Mouse (Mus musculus) gastrocnemius, postnatal 10 days (tissue): ENCODE data around the gene Arpc2. TPM values are rescaled to one million over a fixed set of nuclear protein-coding genes. Genes with fewer than 3 reads are reported as not detected.
A peak's percentile ranks its signal among the peaks of the same experiment; 100 is the strongest.

Source experiments
- DNase-seq: peaks from one replicate; pipeline ENCODE4 v3.0.0; 2021; ENCODE audit warnings: mixed read lengths
- total RNA-seq, 2 experiments: library from RNA; stranded (reverse); gene quantifications; 2 replicates each; pipeline ENCODE4 v1.2.3; 2021

Gene Arpc2
- total RNA-seq, 2 experiments from 2014 or later: 104 to 116 TPM

DNA sequence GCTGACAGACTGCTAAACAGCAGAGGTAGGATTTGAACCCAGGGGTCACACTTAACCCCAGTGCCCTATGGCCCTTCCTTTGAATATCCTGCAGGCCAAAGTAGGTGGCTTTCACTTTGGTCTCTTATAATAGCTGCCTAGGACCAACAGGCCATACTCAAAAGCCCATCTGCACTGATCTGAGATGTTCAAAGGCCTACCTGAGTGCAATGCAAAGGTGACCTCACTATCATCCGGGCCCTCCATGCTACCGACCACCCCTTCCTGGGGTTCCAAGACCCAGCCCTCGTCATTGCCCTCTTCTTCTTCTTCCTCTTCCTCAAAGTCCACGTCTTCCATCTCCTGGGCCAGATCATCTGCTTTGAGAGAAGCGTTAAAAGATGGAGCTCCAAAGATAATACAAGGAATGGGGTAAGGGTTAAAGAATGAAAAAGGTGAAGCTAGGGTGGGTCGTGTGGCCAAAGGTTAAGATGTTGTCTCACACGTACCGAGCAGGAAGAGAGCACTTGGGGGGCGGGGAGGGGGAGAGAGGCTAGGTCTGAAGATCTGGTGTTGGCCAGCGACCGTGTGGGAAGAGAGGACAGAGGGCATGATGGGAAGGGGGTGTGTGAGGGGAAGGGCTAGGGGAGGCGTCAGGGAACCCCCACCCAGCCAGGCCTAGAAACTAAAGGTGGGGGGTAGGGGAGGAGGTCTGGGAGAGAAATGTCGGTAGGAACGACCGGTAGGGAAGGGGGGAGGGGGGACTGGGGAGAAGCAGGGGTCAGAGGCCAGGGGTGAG is 48.0 kb downstream of the Arpc2 start:
- peak; percentile 53 for DNase-seq

DNA sequence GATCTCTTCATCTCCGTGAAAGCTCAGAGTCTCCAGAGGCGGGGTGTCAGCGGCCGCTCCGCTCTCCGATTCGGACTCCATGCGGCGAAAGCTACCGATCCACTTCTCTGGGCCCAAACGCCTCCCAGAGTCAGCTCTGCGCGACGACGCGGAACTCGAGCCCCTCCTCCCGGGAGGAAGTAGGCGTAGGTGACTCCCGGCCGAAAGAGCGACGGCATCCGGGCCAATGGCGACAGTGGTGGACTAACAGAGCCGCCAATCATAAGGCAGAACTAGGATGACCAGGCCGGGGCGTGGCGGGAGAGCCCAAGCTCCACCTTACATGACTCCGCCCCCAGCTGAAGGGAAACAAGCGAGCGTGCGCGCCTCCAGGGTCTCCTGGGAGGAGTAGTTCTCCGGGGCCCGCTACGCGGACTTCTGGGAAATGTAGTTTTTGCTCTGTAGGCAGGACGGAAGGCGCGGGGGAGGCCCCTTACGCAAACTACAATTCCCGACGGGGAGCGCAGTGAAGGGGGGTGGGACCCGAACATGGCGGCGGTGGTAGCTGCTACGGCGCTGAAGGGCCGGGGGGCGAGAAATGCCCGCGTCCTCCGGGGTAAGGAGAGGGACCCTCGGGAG is 48.8 kb downstream of the Arpc2 start, which contains the start of the genes Aamp and Pnkd:
Gene Aamp, minus strand, starts transcription at position 196 of the 618 bp plus-strand sequence.
Gene Pnkd, plus strand, starts transcription at position 388 of the 618 bp plus-strand sequence.
- DNase-seq: peak; percentile 97

DNA sequence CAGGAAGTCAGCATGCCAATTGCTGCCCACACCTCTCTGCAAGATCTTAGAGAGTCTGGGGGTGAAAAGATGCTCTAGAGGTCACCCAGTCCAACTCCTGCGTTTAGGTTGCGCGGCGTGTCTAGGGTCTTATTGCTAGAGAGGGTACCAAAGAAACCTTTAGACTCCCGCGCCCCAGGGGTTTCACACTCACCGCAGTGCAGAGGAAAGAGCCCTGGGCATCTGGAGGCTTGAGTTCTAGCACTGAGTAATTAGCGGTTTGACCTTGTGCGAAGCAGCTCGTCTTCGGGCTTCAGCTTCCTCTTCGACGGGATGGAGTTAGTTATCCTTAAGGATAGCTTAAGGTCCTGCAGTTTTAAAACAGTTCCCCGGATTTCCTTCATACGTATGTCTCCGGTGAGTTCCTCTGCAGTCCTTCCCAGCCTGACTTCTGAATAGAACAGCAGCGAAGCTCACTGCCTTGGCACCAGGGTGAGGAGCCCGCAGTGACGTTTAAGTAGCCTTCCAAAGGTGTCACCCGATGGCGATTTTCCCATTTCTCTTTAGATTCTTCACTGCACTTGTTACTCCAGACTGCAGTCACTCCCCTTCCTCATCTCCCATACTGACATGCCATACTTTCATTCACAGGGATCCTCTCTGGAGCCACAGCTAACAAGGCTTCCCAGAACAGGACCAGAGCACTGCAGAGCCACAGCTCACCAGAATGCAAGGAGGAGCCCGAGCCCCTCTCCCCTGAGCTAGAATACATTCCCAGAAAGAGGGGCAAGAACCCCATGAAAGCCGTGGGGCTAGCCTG is 49.5 kb downstream of the Arpc2 start:
- no peak for DNase-seq

DNA sequence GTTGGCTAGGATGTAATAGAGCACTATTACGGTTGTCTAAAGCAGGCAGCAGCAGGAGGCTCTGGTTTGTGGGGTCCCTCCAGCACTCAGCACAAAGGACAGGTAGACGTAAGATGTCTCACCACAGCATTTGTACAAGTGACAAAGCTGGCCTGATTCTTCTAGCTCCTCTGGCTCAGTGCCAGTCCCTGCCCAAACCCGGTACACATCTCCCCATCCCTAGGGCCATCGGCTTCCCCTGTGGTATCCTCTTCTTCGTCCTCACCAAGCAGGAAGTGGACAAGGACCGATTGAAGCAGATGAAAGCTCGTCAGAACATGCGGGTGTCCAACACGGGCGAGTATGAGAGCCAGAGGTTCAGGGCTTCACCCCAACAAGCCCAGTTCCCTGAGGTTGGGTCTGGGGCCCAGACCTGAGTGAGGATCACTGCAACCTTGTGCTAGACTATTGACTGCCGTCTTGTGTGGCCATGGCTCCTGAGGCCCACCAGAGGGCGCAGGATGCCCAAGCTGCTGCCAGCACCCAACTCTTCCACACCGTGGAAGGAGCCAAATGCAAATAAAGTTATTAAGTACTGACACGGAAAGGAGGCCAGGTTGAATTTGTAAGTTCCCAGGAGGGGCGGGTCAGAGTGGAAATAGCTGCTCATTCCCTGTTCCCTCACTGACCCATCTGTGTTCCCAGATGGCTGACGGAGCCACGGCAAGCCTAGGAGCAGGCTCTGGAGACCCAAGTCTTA is 51.2 kb downstream of the Arpc2 start:
- peak; percentile 36 for DNase-seq

GRCm38 (mm10) chr1:74288327-74288726 is 52.4 kb downstream of the Arpc2 start:
- DNase-seq: no peak

DNA sequence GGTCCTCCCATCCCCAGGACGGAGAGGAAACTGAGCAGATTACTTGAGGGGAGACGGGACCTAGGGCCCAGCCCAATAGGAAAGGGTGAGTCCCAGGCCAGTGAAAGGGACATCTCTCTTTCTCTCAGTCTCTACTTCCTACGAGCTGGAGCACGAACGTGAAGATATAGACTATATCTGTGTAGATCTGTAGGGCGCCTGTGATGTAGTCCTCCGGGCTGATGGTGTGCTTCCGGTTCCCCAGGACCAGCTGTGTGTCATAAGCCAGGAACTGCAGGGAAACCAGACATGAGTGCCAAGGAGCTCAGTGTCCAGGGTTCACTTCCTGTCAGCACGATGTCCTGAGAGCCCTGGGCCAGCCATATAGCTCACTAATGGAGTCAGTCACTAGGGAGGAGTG is 53.4 kb downstream of the Arpc2 start:
- DNase-seq: no peak

DNA sequence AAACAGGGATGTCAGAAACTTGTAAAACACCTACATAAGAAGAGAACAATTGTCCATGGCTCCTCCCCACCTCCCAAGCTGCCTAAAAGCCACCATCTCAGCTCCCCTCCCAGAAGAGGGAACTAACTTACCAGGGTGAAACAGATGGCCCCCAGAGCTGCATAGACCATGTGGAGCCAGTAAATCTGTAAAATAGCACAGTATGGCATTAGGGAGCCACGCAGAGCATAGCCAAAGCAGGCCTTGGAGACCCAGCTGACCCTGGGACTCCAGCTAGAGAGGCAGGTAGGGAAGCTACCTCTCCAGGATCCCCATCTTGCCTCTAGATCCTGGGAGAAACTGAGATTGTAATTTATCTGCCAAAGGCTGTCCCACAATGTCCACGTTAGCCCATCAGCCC is 53.9 kb downstream of the Arpc2 start:
- DNase-seq: no peak

GRCm38 (mm10) chr1:74290141-74290540 is 54.3 kb downstream of the Arpc2 start:
- no peak for DNase-seq

DNA sequence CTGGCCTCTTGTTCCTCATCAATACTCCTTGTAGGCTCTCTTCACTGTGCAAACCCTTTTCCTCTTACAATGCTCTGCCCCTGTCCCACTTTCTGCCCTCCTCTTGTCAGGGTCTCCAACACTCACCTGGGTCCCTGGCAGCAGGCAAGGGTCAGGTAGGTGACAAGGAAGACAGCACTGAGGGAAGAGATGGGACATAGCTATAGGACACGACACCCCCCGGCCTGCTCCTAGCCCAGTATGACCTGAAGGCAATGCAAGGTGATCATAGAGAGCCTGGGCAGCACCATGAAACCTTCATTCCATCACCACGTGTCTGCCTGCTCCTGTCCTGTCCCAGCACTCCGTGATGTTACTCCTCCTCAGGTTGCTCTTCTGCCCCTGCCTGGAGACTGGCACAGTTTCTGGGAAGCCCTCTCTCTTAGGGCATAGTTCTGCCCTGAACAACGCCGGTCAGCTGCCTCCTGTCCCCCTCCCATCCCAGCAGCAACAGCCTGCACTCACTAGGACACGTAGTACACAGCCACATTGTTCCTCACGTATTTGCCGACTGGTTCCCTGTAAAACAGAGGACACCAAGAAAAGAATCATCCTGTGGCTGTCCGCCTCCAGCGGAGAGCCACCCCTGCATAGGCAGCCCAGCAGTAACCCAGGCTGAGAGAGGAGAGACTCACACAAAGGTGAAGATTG is 56.6 kb downstream of the Arpc2 start:
- no peak for DNase-seq

DNA sequence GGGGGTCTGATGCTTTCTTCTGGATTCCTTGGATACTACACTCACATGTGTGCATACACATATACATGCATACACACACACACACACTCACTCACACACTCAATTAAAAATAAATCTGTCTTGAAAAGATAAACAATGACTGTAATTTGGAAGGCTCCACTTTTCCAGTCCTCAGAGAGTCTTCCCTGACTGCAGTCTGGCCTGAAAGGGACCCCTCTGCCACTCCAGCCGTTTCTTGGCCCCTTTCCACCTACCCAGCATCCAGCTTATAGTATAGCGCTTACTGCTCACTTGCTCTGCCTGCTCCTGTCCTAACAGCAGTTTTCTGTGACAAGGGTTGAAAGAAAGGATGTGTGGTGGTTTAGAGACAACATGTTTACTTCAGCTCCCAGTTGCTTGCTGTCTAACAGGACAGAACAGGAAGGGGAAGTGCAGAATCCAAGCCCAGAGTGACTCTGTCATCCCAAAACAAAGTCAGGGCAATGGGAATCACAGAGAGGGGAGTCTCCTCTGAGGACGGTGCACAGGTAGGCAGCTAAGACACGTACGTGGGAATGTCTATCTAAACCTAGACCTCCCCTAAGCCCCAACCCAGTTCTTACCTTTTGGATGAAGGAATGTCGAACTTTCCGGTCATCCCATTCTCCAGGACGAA is 57.5 kb downstream of the Arpc2 start:
- no peak for DNase-seq

- no peak for DNase-seq
Observed at GRCm38 (mm10) chr1:74294090-74294643, 58.3 kb downstream of the Arpc2 start.

- no peak for DNase-seq
Observed at GRCm38 (mm10) chr1:74294733-74295455, 59.0 kb downstream of the Arpc2 start.

DNA sequence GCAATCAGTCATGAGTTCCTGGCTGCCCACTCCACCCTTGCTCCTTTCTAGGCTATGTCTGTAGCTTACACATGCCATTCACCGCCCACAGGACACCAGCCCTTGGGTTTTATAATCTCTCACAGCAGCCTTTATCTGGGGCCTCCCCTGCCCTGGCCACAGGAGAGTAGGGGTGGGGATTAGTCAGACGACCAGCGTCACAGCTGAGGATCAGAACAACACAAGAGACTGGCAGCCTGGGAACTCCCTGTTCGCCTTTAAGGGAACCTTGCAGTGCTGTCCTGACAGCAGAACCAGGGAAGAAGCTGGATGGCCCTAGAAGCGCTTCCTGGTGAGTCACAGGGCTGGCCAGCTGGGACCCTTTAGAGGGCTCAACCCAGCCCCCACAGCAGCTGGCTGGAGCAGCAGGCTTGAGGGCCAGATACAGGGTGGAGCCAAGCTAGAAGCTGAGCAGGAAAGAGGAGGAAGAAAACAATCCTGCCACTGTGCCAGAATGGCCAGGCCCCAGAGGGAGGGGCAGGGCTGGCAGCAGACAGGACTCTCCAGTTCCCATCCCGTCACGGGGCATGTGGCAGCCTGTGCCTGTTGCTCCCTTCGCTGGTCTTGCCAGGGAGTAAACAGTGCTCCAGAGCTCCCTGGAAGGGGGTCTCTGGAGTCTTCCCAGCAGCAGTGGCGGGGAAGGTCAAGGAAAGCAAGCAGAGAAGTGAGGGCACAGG is 59.7 kb downstream of the Arpc2 start:
- DNase-seq: peak; percentile 88

DNA sequence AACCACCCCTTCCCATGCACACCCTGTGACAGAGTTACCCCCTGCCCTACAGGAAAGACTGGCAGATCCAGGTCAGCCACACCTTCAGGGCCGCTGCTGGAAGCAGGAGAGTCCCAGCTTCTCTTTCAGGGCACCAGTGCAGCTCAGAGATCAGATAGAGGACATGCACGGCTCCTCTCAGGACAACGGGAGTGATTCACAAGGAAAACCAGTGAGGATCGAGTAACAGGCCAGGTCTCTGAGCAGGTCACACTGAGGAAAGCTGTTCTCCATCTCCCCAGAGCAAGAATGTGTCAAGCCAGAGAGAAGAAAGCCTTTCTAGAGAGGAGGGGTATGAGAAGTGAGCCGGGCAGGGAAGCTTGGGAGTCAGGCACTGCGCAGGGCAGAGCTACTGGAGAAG is 60.6 kb downstream of the Arpc2 start:
- DNase-seq: no peak

- no peak for DNase-seq
Observed at GRCm38 (mm10) chr1:74297269-74297668, 61.4 kb downstream of the Arpc2 start.

- no peak for DNase-seq
Observed at GRCm38 (mm10) chr1:74298157-74298750, 62.4 kb downstream of the Arpc2 start.

DNA sequence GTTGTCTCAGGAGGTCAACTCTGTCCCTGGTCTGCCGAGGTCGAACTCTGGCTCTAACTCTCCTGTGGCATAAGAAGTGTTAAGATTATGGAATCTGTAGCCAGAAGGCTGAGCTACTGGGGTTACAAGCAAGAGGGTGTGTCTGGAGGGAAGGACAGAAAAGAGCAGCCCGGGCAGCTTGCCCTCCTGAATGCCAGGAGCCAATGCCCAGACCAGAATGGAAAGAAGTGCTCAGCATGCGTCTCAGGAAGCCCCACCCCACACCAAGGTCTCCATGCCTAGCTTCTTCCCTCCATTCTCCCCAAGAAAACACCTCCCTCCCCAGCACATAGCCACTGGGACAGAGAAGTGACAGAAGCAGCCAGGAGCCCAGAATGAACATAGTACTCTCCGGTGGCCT is 63.1 kb downstream of the Arpc2 start:
- DNase-seq: peak; percentile 69

GRCm38 (mm10) chr1:74300347-74301110 is 64.6 kb downstream of the Arpc2 start:
- no peak for DNase-seq
